Mouse (Mus musculus): ENCODE results near the gene Oas3. TPM values are rescaled to one million over a fixed set of nuclear protein-coding genes. Genes with fewer than 3 reads are reported as not detected.

The Oas3 gene
- polyA plus RNA-seq, 1 experiment from 2014 or later, result 0.40 TPM

DNA sequence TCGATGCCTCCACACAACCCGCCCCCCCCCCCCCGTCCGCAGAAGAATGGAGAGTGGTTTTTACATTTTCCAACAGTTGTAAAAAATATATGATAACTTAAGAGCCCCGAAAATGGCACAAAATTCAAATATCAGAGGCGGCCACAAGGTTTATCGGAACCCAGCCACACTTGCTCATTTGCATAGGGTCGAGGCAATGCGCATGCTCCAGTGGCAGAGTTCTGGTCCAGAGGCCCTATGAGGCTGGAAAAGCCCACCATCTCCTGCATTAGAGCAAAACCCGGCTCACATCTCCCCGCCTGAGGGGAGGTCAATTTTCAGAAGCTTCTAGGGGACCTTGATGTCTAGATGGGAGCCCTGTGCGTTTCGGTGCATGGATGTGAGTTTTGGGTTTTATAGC is 70.5 kb downstream of the Oas3 start:
- DNase-seq (ENCODE audit: low spot score) (no peak), ATAC-seq (ENCODE audit: low FRiP score, low TSS enrichment) (no peak)
- Histone ChIP-seq H3K9ac (ENCODE audit: low read length) (no peak overlapping the region), H3K4me1 (replicated peaks; ENCODE audit: control insufficient read depth, insufficient read depth) (no peaks in the 10 kb centered on the region), H3K4me2 (replicated peaks; ENCODE audit: low read depth) (no peak overlapping the region), H3K27ac (replicated peaks) (no peak overlapping the region), H3K27me3 (ENCODE audit: control insufficient read depth, insufficient read depth, low read length) (0 out of 2 replicates have a peak, but pooled peaks cover 2% of the 10 kb centered on the region), H3K4me3 (ENCODE audit: low read depth, low read length) (no peak overlapping the region), H3K36me3 (ENCODE audit: control insufficient read depth, insufficient read depth, low read length) (no peaks in the 10 kb centered on the region), H3K9me3 (ENCODE audit: control insufficient read depth, low read length) (no peaks in the 10 kb centered on the region)
- 47% methylated on average over 12 of the region's 13 CpGs for WGBS
- no peak for TF ChIP-seq EP300 (optimal IDR thresholded peaks at IDR 0.05)
- no peak for TF ChIP-seq CTCF (IDR thresholded peaks at IDR 0.05; ENCODE audit: low read depth)

DNA sequence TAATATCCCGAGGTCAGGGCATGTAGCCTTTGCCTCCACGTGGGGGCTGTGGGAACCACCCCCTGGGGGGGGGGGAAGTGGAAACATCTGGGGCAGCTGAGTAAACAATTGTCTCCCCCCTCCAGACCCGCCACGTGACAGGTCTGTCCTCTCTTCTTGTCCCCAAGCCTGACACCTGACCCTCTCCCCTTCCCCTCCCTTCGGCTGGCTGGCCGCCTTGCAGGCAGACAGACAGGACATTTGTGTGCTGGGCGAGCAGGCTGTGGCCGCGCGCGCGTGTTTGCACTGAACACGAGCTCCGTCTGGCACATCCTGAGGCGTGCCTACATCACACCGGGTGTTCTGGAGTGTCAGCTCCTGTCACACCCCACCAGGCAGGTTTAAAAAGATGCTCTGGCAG is 70.9 kb downstream of the Oas3 start:
- H3K4me3 ChIP-seq (ENCODE audit: low read depth, low read length), result no peak overlapping the region
- WGBS, result 15% methylated on average over 16 of the region's 16 CpGs
- ATAC-seq (ENCODE audit: low FRiP score, low TSS enrichment) (no peak), DNase-seq (ENCODE audit: low spot score) (no peak)
- H3K27ac ChIP-seq (replicated peaks), result no peak overlapping the region
- H3K4me2 ChIP-seq (replicated peaks; ENCODE audit: low read depth), result no peak overlapping the region
- no peaks in the 10 kb centered on the region for H3K36me3 ChIP-seq (ENCODE audit: control insufficient read depth, insufficient read depth, low read length)
- no peak overlapping the region for H3K9ac ChIP-seq (ENCODE audit: low read length)
- H3K9me3 ChIP-seq (ENCODE audit: control insufficient read depth, low read length), result no peaks in the 10 kb centered on the region
- H3K27me3 ChIP-seq (ENCODE audit: control insufficient read depth, insufficient read depth, low read length), result 0 out of 2 replicates have a peak, but pooled peaks cover 2% of the 10 kb centered on the region
- no peak for TF ChIP-seq CTCF (IDR thresholded peaks at IDR 0.05; ENCODE audit: low read depth)
- no peak for TF ChIP-seq EP300 (optimal IDR thresholded peaks at IDR 0.05)
- H3K4me1 ChIP-seq (replicated peaks; ENCODE audit: control insufficient read depth, insufficient read depth), result no peaks in the 10 kb centered on the region

DNA sequence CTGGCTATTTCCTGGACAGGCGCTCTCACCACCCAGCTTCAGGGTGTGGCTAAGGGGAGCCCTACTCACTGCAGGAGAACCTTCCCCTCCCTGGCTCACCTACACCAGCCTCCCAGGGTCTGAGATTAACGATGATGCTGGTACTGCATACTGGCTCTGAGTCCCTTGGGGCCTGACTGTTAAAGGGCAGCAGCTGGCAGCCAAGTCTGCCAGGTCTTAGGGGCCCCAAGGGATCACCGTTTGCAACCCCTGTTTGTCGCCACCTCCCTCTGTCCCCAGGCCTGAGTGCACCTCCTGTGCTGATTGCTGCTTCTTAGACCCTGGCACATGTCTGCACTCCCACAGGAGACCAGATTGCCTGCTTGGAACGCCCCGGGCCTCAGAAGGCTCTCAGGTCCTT is 73.0 kb downstream of the Oas3 start:
- 63% methylated on average over 6 of the region's 6 CpGs for WGBS
- TF ChIP-seq EP300 (optimal IDR thresholded peaks at IDR 0.05) (no peak), CTCF (IDR thresholded peaks at IDR 0.05; ENCODE audit: low read depth) (no peak)
- Histone ChIP-seq H3K4me3 (ENCODE audit: low read depth, low read length) (no peak overlapping the region), H3K36me3 (ENCODE audit: control insufficient read depth, insufficient read depth, low read length) (no peaks in the 10 kb centered on the region), H3K27me3 (ENCODE audit: control insufficient read depth, insufficient read depth, low read length) (no peaks in the 10 kb centered on the region), H3K4me1 (replicated peaks; ENCODE audit: control insufficient read depth, insufficient read depth) (no peaks in the 10 kb centered on the region), H3K27ac (replicated peaks) (no peak overlapping the region), H3K4me2 (replicated peaks; ENCODE audit: low read depth) (no peak overlapping the region), H3K9me3 (ENCODE audit: control insufficient read depth, low read length) (no peaks in the 10 kb centered on the region), H3K9ac (ENCODE audit: low read length) (no peak overlapping the region)
- ATAC-seq (ENCODE audit: low FRiP score, low TSS enrichment) (no peak), DNase-seq (ENCODE audit: low spot score) (no peak)

DNA sequence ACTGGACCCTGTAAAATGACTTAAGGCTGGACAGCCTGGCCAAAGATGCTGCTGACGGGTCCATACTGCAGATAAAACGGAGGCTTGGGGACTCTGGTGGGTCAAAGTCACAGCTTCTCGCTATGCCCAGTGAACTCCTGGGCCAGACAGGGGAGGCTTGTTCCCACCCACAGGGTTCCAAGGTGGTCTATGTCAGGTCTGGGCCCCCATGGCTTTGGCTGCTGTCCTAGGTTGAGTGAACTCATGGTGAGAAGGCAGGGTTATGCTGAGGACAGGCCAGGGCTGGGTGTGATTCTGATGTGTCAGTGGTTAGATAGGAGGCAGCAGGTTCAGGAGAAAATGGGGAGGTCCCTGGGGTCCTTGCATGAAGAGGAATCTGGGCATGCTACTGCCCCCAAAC is 73.8 kb downstream of the Oas3 start:
- no peak overlapping the region for H3K9ac ChIP-seq (ENCODE audit: low read length)
- DNase-seq (ENCODE audit: low spot score) (no peak), ATAC-seq (ENCODE audit: low FRiP score, low TSS enrichment) (no peak)
- H3K9me3 ChIP-seq (ENCODE audit: control insufficient read depth, low read length), result no peaks in the 10 kb centered on the region
- no peak overlapping the region for H3K4me2 ChIP-seq (replicated peaks; ENCODE audit: low read depth)
- 75% methylated on average over 3 of the region's 3 CpGs for WGBS
- TF ChIP-seq CTCF (IDR thresholded peaks at IDR 0.05; ENCODE audit: low read depth), result no peak
- no peak for TF ChIP-seq EP300 (optimal IDR thresholded peaks at IDR 0.05)
- H3K36me3 ChIP-seq (ENCODE audit: control insufficient read depth, insufficient read depth, low read length), result no peaks in the 10 kb centered on the region
- H3K4me1 ChIP-seq (replicated peaks; ENCODE audit: control insufficient read depth, insufficient read depth), result no peaks in the 10 kb centered on the region
- H3K27ac ChIP-seq (replicated peaks), result no peak overlapping the region
- no peak overlapping the region for H3K4me3 ChIP-seq (ENCODE audit: low read depth, low read length)
- H3K27me3 ChIP-seq (ENCODE audit: control insufficient read depth, insufficient read depth, low read length), result no peaks in the 10 kb centered on the region

Other genes with a start within 250 kb of the Oas3 start
- 12.7 and 13.9 TPM in 2 replicates for gene Tpcn1, start 189.0 kb downstream of the Oas3 start, polyA plus RNA-seq (2015; fragmentation: Nextera tagmentation; extraction: Ambion mirVana)
- gene Iqcd, start 188.6 kb downstream of the Oas3 start, polyA plus RNA-seq (2015; fragmentation: Nextera tagmentation; extraction: Ambion mirVana), result 0.25 and 0.36 TPM in 2 replicates
- 12.1 TPM in 2 replicates for gene Rita1, start 165.1 kb downstream of the Oas3 start, polyA plus RNA-seq (2015; fragmentation: Nextera tagmentation; extraction: Ambion mirVana)
- gene Ddx54, start 164.9 kb downstream of the Oas3 start, polyA plus RNA-seq (2015; fragmentation: Nextera tagmentation; extraction: Ambion mirVana), result 22.5 and 23.0 TPM in 2 replicates
- gene Cfap73, start 143.4 kb downstream of the Oas3 start, polyA plus RNA-seq (2015; fragmentation: Nextera tagmentation; extraction: Ambion mirVana), result 0.10 TPM in 1 of 2 replicates, not detected in the other
- 0.08 and 0.44 TPM in 2 replicates for gene Rasal1, start 128.8 kb downstream of the Oas3 start, polyA plus RNA-seq (2015; fragmentation: Nextera tagmentation; extraction: Ambion mirVana)
- gene Dtx1, start 65.7 kb downstream of the Oas3 start, polyA plus RNA-seq (2015; fragmentation: Nextera tagmentation; extraction: Ambion mirVana), result 2.0 and 3.1 TPM in 2 replicates
- 0.59 and 0.74 TPM in 2 replicates for gene Oas2, start 27.8 kb downstream of the Oas3 start, polyA plus RNA-seq (2015; fragmentation: Nextera tagmentation; extraction: Ambion mirVana)
- gene Oas1e, start 17.9 kb upstream of the Oas3 start, polyA plus RNA-seq (2015; fragmentation: Nextera tagmentation; extraction: Ambion mirVana), result not detected in 2 replicates
- 1.1 and 1.2 TPM in 2 replicates for gene Oas1c, start 34.9 kb upstream of the Oas3 start, polyA plus RNA-seq (2015; fragmentation: Nextera tagmentation; extraction: Ambion mirVana)
- gene Oas1f, start 69.7 kb upstream of the Oas3 start, polyA plus RNA-seq (2015; fragmentation: Nextera tagmentation; extraction: Ambion mirVana), result not detected in 2 replicates
- not detected in 2 replicates for gene Oas1h, start 83.8 kb upstream of the Oas3 start, polyA plus RNA-seq (2015; fragmentation: Nextera tagmentation; extraction: Ambion mirVana)
- gene Oas1g, start 110.0 kb upstream of the Oas3 start, polyA plus RNA-seq (2015; fragmentation: Nextera tagmentation; extraction: Ambion mirVana), result 4.7 and 5.1 TPM in 2 replicates
- 15.5 and 16.1 TPM in 2 replicates for gene Oas1a, start 129.9 kb upstream of the Oas3 start, polyA plus RNA-seq (2015; fragmentation: Nextera tagmentation; extraction: Ambion mirVana)
- gene Oas1d, start 136.9 kb upstream of the Oas3 start, polyA plus RNA-seq (2015; fragmentation: Nextera tagmentation; extraction: Ambion mirVana), result 0.07 TPM in 1 of 2 replicates, not detected in the other
- gene Rph3a, start 232.4 kb upstream of the Oas3 start, polyA plus RNA-seq (2015; fragmentation: Nextera tagmentation; extraction: Ambion mirVana), result 0.04 and 0.06 TPM in 2 replicates